Mouse (Mus musculus) lung, adult 2 months (tissue): ENCODE results near the gene Mrps7.

Experiments used
- CTCF ChIP-seq: fragments of 200-500 bp; IDR thresholded peaks from 2 replicates; pipeline ENCODE4 v1.5.1; 2011; ENCODE audit warnings: mild to moderate bottlenecking, low read length, control low read depth; ENCODE audit not compliant: insufficient read depth
- POLR2A ChIP-seq: fragments of 200-500 bp; IDR thresholded peaks from 2 replicates; pipeline ENCODE4 v1.6.1; 2011; ENCODE audit warnings: low read depth, mild to moderate bottlenecking, control low read depth, low read length, borderline replicate concordance; ENCODE audit errors: extremely low read depth

- TF ChIP-seq POLR2A (peak; percentile 78; the same call in 1 of the 2 replicates), CTCF (no peak)
These were observed 24.2 kb downstream of the Mrps7 start, which contains the start of gene Slc25a19 for GRCm38 (mm10) chr11:115627705-115628464.
